Mouse (Mus musculus) E14TG2a.4 (cell line): ENCODE results near the gene Dap.

ENCODE experiments used
- H3K27me3 ChIP-seq: 2 replicates; pipeline ENCODE4 v1.6.1; 2014; ENCODE audit warnings: low read length, control low read depth; ENCODE audit not compliant: insufficient read depth
- H3K36me3 ChIP-seq: 2 replicates; pipeline ENCODE4 v1.6.1; 2014; ENCODE audit warnings: low read length, control low read depth; ENCODE audit not compliant: insufficient read depth
- H3K4me1 ChIP-seq: replicated peaks from 2 replicates; pipeline ENCODE4 v1.6.1; 2014; ENCODE audit warnings: low read depth, low read length, control low read depth
- H3K4me3 ChIP-seq: replicated peaks from 2 replicates; pipeline ENCODE4 v1.5.1; 2014; ENCODE audit warnings: mild to moderate bottlenecking, low read length
- H3K9me3 ChIP-seq: 2 replicates; pipeline ENCODE4 v1.6.1; 2014; ENCODE audit warnings: low read length, control low read depth
- CTCF ChIP-seq: conservative IDR thresholded peaks from 2 replicates; pipeline ENCODE4 v1.5.1; 2014; ENCODE audit warnings: low read length
- NANOG ChIP-seq: IDR thresholded peaks from 2 replicates; pipeline ENCODE4 v1.6.1; 2014; ENCODE audit warnings: borderline replicate concordance, low read length, mixed read lengths
- POU5F1 ChIP-seq: IDR thresholded peaks from 2 replicates; pipeline ENCODE4 v1.6.1; 2014; ENCODE audit warnings: low read length, borderline replicate concordance

Dap gene

DNA sequence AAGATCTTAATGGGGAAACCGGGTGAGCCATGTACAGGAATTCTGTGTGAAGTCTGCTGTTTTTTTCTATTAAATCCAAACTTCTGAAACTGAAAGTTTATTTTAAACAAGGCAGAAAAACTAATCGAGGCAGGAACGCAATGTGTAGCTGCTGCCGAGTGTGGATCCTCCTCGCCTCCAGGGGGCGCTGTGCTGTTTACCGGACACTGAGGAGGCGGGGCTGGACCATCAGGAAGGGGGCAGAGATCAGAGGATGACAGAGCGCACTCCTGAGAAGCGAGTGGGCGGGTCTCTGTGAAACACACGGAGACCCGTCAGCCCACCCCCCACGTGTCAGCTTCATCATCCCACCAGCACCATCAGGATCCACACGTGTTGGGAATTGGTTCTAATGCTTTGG is 85.4 kb downstream of the Dap start:
- H3K9me3 ChIP-seq, result peaks cover 5% of the 10 kb centered on the region
- TF ChIP-seq NANOG (no peak), CTCF (peak; percentile 33)
- no peaks in the 10 kb centered on the region for H3K36me3 ChIP-seq
- H3K4me1 ChIP-seq, result peaks cover 12% of the 10 kb centered on the region
- 0 out of 2 replicates have a peak, but pooled peaks cover 3% of the 10 kb centered on the region for H3K27me3 ChIP-seq
- H3K4me3 ChIP-seq, result peak overlapping the region; percentile 48; the same call in 1 of the 2 replicates

DNA sequence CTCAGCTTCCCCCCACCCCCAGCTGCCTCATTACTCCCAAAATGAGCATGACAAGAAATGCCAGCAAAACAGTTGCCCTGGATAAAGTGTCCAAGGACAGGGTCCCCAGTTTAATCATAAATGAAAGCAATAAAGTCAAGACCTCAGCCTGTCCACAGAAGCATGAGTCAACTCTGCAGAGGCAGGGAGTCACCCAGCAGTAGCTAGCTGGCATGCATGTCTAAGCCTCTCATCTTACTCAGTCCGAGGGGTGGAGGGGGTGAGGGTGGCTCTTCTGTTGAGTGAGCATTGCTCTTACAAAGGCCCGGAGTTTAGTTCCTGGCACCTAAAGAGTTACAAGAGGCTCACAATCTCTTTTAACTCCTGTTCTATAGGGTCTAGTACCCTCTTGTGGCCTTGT is 87.9 kb downstream of the Dap start:
- peaks cover 12% of the 10 kb centered on the region for H3K4me1 ChIP-seq
- TF ChIP-seq POU5F1 (no peak), CTCF (no peak), NANOG (no peak)

GRCm38 (mm10) chr15:31315630-31316231 is 91.6 kb downstream of the Dap start:
- TF ChIP-seq NANOG (no peak), CTCF (peak; percentile 52)
- H3K4me1 ChIP-seq, result peaks cover 25% of the 10 kb centered on the region
- H3K4me3 ChIP-seq, result no peak overlapping the region
- H3K36me3 ChIP-seq, result no peaks in the 10 kb centered on the region
- H3K27me3 ChIP-seq, result no peaks in the 10 kb centered on the region
- H3K9me3 ChIP-seq, result peaks cover 10% of the 10 kb centered on the region

More for the DNA sequence above, 87.9 kb downstream of the Dap start:
- H3K27me3 ChIP-seq, result no peaks in the 10 kb centered on the region
- H3K36me3 ChIP-seq, result no peaks in the 10 kb centered on the region
- H3K4me3 ChIP-seq, result no peak overlapping the region
- H3K9me3 ChIP-seq, result peaks cover 9% of the 10 kb centered on the region

DNA sequence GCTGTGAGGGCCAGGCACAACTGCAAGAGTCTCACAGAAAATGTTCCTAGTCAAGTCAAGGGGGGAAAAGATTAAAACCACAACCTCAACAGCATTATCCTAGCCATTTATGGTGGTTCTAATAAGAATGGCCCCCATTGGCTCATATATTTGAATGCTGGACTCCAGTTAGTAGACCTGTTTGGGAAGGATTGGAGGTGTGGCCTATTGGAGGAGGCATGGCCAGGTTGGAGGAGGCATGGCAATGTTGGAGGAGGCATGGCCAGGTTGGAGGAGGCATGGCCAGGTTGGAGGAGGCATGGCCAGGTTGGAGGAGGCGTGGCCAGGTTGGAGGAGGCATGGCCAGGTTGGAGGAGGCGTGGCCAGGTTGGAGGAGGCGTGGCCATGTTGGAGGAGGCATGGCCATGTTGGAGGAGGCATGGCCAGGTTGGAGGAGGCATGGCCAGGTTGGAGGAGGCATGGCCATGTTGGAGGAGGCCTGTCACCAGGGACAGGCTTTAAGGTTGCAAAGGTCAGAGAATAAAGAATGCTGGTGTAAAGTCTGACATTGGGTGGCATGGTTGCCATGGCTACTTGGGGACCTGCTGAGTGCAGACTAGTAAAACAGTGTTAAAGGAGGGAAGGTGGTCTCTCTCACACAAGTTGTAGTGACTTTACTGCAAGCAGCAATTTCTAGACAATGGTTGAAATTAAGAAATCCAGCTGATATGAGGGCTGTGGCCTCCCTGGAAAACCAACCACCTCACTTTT is 93.1 kb downstream of the Dap start:
- peaks cover 24% of the 10 kb centered on the region for H3K4me1 ChIP-seq
- H3K36me3 ChIP-seq, result no peaks in the 10 kb centered on the region
- no peak overlapping the region for H3K4me3 ChIP-seq
- TF ChIP-seq POU5F1, result no peak
- no peak for TF ChIP-seq CTCF
- TF ChIP-seq NANOG, result no peak
- peaks cover 10% of the 10 kb centered on the region for H3K9me3 ChIP-seq
- H3K27me3 ChIP-seq, result no peaks in the 10 kb centered on the region

DNA sequence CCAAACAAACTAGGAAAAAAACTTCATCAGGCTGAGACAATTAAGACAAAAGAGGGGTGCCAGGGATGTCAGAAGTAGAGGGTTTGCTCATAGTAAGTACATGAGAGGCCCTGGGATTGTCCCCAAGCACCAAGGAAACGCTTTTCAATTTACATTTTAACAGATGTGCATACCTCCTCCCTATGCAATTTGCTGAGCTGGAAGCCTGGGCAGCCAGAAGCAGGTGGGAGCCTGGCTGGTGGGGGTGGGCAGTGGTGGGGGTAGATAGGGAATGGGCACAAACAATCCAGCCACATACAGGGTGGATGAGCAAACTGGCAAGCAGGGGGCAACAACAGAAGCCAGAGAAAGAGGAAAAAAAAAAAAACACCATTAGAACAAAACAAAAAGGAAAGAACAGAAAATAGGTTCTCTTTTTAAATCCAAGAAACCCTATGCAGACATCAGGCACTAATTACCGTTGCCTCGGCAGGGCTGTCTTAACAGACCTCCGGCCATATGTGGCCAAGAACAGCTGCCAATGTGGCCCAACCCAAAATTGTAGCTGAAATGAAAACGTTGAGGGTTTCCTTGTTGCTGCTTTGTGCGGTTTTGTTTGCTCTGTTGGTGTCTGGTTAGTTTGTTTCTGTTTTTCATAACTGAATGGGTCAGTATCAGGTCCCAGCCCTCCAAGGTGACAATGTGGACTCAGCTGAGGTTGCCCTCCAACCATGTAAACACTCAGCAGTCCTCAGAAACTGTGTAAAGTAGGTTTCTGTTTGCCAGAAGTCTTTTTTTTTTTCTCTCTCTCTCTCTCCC is 94.2 kb downstream of the Dap start:
- peaks cover 5% of the 10 kb centered on the region for H3K9me3 ChIP-seq
- H3K4me1 ChIP-seq, result peaks cover 24% of the 10 kb centered on the region
- 0 out of 2 replicates have a peak overlapping the region, but pooled peaks have one; percentile 10 for H3K4me3 ChIP-seq
- H3K27me3 ChIP-seq, result no peaks in the 10 kb centered on the region
- TF ChIP-seq CTCF (no peak), NANOG (no peak), POU5F1 (no peak)
- H3K36me3 ChIP-seq, result no peaks in the 10 kb centered on the region

DNA sequence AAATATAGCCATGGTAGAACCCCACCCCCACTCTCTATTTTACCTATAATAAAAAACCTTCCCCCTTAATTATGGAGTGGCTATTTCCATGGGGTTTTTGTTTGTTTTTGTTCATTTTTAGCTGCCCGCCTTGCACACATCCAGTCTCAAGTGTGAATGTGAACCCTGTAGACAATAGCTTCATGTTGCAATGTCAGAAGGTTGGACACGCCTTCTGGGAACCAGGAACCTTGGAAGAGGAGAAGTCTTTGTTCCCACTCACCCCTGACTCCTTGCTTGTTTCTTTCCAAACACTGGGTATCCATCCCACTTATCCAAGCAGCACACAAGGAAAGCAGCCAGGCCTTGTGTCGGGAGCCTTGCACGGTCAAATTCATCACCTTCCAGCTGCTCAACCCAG is 94.9 kb downstream of the Dap start:
- peaks cover 24% of the 10 kb centered on the region for H3K4me1 ChIP-seq
- TF ChIP-seq CTCF (no peak), POU5F1 (no peak), NANOG (no peak)
- H3K27me3 ChIP-seq, result no peaks in the 10 kb centered on the region
- no peaks in the 10 kb centered on the region for H3K36me3 ChIP-seq
- H3K4me3 ChIP-seq, result 0 out of 2 replicates have a peak overlapping the region, but pooled peaks have one; percentile 10
- H3K9me3 ChIP-seq, result peaks cover 5% of the 10 kb centered on the region

GRCm38 (mm10) chr15:31320598-31321377 is 96.7 kb downstream of the Dap start:
- Histone ChIP-seq H3K4me1 (peaks cover 35% of the 10 kb centered on the region), H3K9me3 (peaks cover 5% of the 10 kb centered on the region), H3K4me3 (no peak overlapping the region), H3K27me3 (no peaks in the 10 kb centered on the region), H3K36me3 (no peaks in the 10 kb centered on the region)
- TF ChIP-seq NANOG, result no peak
- TF ChIP-seq POU5F1, result no peak
- 0 out of 2 replicates have a peak, but pooled peaks have one; percentile 7 for TF ChIP-seq CTCF

DNA sequence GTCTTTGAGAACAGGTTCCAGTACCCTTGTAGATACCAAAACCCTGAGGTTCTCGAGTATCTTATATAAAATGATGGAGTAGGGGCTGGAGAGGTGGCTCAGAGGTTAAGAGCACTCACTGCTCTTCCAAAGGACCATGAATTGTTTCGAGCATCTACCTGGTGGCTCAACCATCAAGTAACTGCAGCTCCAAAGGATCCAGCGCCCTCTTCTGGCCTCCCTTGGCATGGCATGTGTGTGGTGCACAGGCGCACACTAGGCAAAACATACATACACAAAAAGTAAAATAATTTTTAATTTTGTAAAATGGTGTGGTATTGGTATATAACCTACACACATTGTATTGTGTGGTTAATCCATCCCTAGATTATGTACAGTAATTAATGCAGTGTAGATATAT is 99.6 kb downstream of the Dap start:
- no peaks in the 10 kb centered on the region for H3K36me3 ChIP-seq
- H3K4me1 ChIP-seq, result peaks cover 22% of the 10 kb centered on the region
- TF ChIP-seq CTCF (peak; percentile 65), NANOG (no peak), POU5F1 (no peak)
- H3K27me3 ChIP-seq, result no peaks in the 10 kb centered on the region
- no peaks in the 10 kb centered on the region for H3K9me3 ChIP-seq
- H3K4me3 ChIP-seq, result no peak overlapping the region
